Mouse (Mus musculus): ENCODE data around the gene Platr17.
A peak's percentile ranks its signal among the peaks of the same experiment; 100 is the strongest.

Gene Platr17

DNA sequence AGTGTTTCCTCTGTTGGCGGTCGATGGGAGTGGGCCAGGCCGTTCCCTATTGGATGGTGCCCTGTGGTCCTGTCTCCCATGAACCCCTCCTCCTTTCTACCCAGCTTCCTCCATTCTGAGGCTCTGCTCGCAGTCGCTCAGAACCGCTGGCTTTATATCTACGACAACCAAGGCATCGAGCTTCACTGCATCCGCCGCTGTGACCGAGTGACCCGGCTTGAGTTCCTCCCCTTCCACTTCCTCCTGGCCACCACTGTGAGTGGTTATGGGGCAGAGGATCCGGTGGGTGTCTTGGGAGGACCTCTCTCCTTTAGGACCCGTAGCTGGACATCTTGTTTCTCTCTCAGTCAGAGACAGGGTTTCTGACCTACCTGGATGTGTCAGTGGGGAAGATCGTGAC lies 38.5 kb downstream of the Platr17 start:
- DNase-seq, result no peak

GRCm38 (mm10) chr17:33947430-33948089 lies 42.6 kb downstream of the Platr17 start:
- no peak for DNase-seq

GRCm38 (mm10) chr17:33948090-33948904 lies 43.4 kb downstream of the Platr17 start:
- peak; percentile 34 for DNase-seq

GRCm38 (mm10) chr17:33948905-33949537 lies 44.1 kb downstream of the Platr17 start:
- DNase-seq, result no peak

DNA sequence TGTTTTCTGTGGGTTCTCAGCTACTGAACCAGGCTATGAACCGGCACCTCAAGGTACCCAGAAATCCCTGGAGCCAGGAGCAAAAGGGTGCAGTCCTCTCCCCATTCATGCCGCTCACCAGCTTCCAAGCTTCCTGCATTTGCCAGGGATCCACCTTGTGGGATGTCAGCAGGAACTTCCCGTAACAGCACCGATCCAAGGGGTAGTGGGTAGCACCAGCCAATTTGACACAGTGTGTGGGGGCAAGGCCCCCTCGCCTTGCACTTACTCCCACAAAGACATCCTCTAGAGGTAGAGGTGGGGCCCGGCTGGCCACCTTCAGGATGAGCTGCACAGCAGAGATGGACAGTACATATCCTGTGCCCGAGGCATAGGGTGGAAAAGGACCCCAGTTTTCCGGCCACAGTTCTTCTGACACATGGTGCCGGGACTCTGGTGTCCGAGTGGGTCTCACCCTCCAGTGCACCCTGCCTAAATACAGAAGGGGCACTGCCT lies 45.2 kb downstream of the Platr17 start:
- DNase-seq, result no peak

DNA sequence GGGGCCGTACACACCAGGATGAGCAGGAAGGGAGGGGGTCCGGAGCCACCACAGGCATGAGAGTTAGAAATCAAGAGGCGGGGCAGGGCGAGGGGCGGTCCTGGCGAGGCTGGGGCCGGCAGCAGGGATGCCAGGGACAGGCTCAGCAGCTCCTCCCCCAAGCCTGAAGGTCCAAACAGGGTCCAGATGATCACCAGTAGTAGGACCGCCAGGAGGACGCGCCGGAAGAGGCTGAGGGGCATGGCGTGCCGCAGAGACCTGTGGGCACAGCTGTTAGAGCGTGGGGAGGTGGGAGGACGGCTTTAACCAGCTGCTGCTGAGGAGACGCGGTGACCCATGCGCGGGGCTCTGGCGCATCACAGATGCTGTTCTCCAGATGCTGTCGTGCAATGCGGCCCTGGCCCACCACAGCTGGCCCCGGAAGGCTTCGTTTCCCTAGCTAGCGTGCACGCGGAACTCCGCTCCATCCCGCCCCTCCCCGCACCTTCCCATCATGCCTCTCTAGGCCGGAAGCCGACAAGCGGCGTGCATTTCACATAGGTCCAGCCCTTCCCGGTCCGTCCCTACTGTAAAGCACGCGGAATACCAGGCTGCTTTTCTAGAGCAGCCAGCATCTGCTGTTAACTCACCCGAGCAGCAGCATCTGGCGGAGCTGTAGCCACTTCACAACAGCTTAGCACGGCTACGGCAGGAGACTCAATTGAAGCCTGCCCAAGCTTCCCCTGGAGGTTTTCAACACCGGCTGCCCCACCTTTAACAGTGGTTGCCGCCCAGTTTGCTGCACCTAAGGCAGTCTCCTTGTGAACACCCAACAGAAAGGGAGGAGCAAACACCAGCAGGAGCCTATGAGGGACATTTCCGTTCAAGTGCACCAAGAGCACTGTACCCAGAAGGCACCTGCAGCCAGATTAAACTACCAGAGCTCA lies 46.3 kb downstream of the Platr17 start, which contains the start of gene B3galt4:
TSS of gene B3galt4 (minus strand) at position 468 of the 926 bp plus-strand sequence.
- peak; percentile 67 for DNase-seq

DNA sequence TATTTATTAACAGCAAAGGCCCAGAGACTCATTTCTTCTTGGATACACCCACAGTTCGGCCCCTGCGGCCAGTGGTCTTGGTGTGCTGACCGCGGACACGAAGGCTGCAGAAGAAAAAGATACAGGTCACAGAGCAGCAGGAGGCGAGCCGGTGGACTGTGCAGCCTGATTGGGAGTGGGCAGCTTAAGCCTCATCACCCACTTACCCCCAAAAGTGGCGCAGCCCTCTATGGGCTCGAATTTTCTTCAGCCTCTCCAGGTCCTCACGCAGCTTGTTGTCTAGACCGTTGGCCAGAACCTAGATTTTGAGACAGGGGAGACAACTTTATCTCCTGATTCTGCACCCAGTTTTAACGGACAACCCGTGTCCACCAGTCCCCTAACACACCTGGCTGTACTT lies 47.1 kb downstream of the Platr17 start:
- DNase-seq, result peak; percentile 36

DNA sequence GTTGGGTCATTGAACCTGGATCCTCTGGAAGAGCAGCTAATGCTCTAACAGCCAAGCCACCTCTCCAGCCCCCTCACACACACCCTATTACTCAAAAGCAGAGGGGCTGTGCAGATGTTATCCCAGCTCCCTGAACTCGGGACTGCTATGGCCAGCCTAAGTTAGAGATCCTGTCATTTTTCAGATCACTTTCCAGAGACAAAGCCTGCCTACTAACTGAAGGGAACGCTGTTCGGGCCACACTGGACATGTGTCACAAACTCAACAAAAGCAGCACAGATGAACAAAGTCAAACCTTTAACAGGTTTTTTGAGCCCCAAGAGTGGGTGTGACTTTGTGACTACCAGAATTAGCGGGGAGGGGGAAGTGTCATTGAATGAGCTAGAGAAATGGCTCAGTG lies 47.9 kb downstream of the Platr17 start:
- no peak for DNase-seq

- DNase-seq, result no peak
These were observed 48.4 kb downstream of the Platr17 start for GRCm38 (mm10) chr17:33953310-33953709.

- peak; percentile 57 for DNase-seq
These were observed 49.1 kb downstream of the Platr17 start for GRCm38 (mm10) chr17:33953961-33954565.

GRCm38 (mm10) chr17:33954646-33955554 lies 50.0 kb downstream of the Platr17 start:
- DNase-seq, result peak; percentile 55

DNA sequence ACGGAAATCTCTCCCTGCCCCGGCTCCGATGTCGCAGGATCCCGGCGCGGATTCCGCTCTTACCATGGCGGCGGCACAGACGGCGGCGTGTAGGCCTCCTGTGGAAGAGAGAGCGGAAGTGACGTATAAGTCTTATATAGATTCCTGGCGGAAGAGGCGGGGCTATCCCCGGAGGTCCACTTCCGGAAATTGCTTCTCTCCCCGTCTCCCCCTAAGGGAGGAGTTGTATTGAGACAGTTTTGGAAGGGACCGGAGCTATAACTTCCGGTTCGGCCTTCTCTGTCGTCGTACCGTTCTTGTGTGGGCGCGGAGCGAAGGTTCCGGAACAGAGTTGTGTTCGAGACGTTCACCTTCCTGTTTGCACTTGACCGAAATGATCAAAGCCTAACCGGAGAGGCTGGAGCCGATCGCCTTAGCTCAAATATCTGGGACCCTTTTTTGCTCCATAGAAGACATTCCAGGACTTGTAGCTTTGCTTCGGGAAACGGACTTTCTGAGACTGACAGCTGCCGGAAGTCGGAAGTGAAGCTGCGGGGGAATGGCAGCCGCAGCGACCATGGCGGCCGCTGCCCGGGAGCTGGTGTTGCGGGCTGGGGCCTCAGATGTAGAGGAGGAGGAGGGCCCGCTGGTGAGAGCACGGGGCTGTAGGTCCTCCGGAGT lies 50.8 kb downstream of the Platr17 start, which contains the start of the genes Vps52 and Rps18:
TSS of gene Vps52 (plus strand) at position 258 of the 660 bp plus-strand sequence.
TSS of gene Rps18 (minus strand) at position 447 of the 660 bp plus-strand sequence.
- DNase-seq, result peak; percentile 99
